Mouse (Mus musculus) CH12.LX (cell line): ENCODE measurements around the gene Wsb2. TPM values are rescaled to one million over a fixed set of nuclear protein-coding genes. Genes with fewer than 3 reads are reported as not detected.
"Not testable (repeated sequence)": the region's sequence is repeated elsewhere in the genome, so short reads cannot be mapped to it uniquely, and the experiment has no call there.

Experiments
- DNase-seq: peaks from one replicate; pipeline ENCODE4 v3.0.0-alpha.2; 2013; ENCODE audit errors: extremely low read depth
- H3K27ac ChIP-seq: 2 replicates; pipeline ENCODE4 v1.5.1; 2012; ENCODE audit warnings: low read depth, mild to moderate bottlenecking, control low read depth, moderate library complexity; ENCODE audit not compliant: insufficient read depth
- H3K27me3 ChIP-seq: replicated peaks from 2 replicates; pipeline ENCODE3; 2012; ENCODE audit warnings: inconsistent platforms
- H3K36me3 ChIP-seq, 2 experiments: replicated peaks in 1 of 2; 2 replicates each; pipeline versions ENCODE3 to v1.6.1; 2012; ENCODE audit warnings: inconsistent platforms in 1 of 2, low read length in 1 of 2, mild to moderate bottlenecking in 1 of 2, mixed read lengths in 1 of 2, moderate library complexity in 1 of 2; ENCODE audit not compliant: control insufficient read depth in 1 of 2, insufficient read depth in 1 of 2
- H3K4me1 ChIP-seq, 2 experiments: 2 replicates each; pipeline ENCODE4 v1.6.1; 2012; ENCODE audit warnings: inconsistent platforms in 1 of 2, moderate library complexity in 1 of 2; ENCODE audit not compliant: insufficient read depth in 2 of 2, control insufficient read depth in 1 of 2
- H3K4me2 ChIP-seq: 2 replicates; pipeline ENCODE4 v1.6.1; 2012; ENCODE audit warnings: low read depth, mild to moderate bottlenecking, control low read depth; ENCODE audit not compliant: poor library complexity, insufficient read depth, severe bottlenecking
- H3K4me3 ChIP-seq, 3 experiments: fragments of 150-350 bp in 1 of 3; sonication (generic) in 1 of 3; replicated peaks in 1 of 3; 2 replicates each; pipeline versions ENCODE3 to v1.5.1; 2011 to 2012; ENCODE audit warnings: low read depth in 2 of 3, low read length in 2 of 3, mild to moderate bottlenecking in 2 of 3, moderate library complexity in 2 of 3, control low read depth in 1 of 3, improper control_type of control experiment in 1 of 3, inconsistent platforms in 1 of 3, mixed read lengths in 1 of 3; ENCODE audit not compliant: poor library complexity in 1 of 3
- H3K79me2 ChIP-seq: replicated peaks from 2 replicates; pipeline ENCODE4 v1.6.1; 2012; ENCODE audit warnings: mild to moderate bottlenecking, moderate library complexity; ENCODE audit not compliant: control insufficient read depth, poor library complexity, insufficient read depth, severe bottlenecking; ENCODE audit errors: extremely low read depth
- H3K9ac ChIP-seq: 2 replicates; pipeline ENCODE4 v1.6.1; 2012; ENCODE audit warnings: low read depth, mild to moderate bottlenecking, control low read depth, moderate library complexity; ENCODE audit not compliant: insufficient read depth
- H3K9me3 ChIP-seq: replicated peaks from 2 replicates; pipeline ENCODE3; 2012; ENCODE audit warnings: low read length, inconsistent platforms, mixed read lengths
- BHLHE40 ChIP-seq: IDR thresholded peaks from 2 replicates; pipeline ENCODE4 v1.6.1; 2011; ENCODE audit warnings: mild to moderate bottlenecking, low read depth, low read length, improper control_type of control experiment
- CHD1 ChIP-seq: IDR thresholded peaks from 2 replicates; pipeline ENCODE4 v1.6.1; 2012; ENCODE audit warnings: low read depth, low read length, improper control_type of control experiment, inconsistent platforms
- CHD2 ChIP-seq: IDR thresholded peaks from 2 replicates; pipeline ENCODE4 v1.6.1; 2011; ENCODE audit warnings: low read length, improper control_type of control experiment
- CTCF ChIP-seq, 2 experiments: IDR thresholded peaks in 1 of 2; conservative IDR thresholded peaks in 1 of 2; 2 replicates each; pipeline ENCODE4 v1.5.1; 2011 to 2012; ENCODE audit warnings: low read depth in 2 of 2, low read length in 2 of 2, improper control_type of control experiment in 1 of 2, inconsistent platforms in 1 of 2, mild to moderate bottlenecking in 1 of 2, moderate library complexity in 1 of 2
- E2F4 ChIP-seq: IDR thresholded peaks from 2 replicates; pipeline ENCODE4 v1.6.1; 2011; ENCODE audit warnings: low read depth, low read length, improper control_type of control experiment; ENCODE audit not compliant: insufficient replicate concordance
- ELF1 ChIP-seq: IDR thresholded peaks from 2 replicates; pipeline ENCODE4 v1.6.1; 2014; ENCODE audit warnings: low read depth, mild to moderate bottlenecking, inconsistent platforms, low read length, improper control_type of control experiment
- GABPA ChIP-seq: IDR thresholded peaks from 2 replicates; pipeline ENCODE4 v1.6.1; 2012; ENCODE audit warnings: low read depth, low read length, improper control_type of control experiment, inconsistent platforms; ENCODE audit not compliant: insufficient replicate concordance
- JUN ChIP-seq: IDR thresholded peaks from 2 replicates; pipeline ENCODE4 v1.6.1; 2011; ENCODE audit warnings: low read depth, mild to moderate bottlenecking, low read length, improper control_type of control experiment, moderate library complexity; ENCODE audit not compliant: insufficient read depth
- KAT2A ChIP-seq: IDR thresholded peaks from 2 replicates; pipeline ENCODE4 v1.6.1; 2012; ENCODE audit warnings: low read length, improper control_type of control experiment, inconsistent platforms; ENCODE audit not compliant: insufficient replicate concordance
- MAZ ChIP-seq: IDR thresholded peaks from 2 replicates; pipeline ENCODE4 v1.6.1; 2012; ENCODE audit warnings: low read depth, mild to moderate bottlenecking, inconsistent platforms, low read length, improper control_type of control experiment, moderate library complexity
- NRF1 ChIP-seq: IDR thresholded peaks from 2 replicates; pipeline ENCODE4 v1.6.1; 2014; ENCODE audit warnings: low read depth, mild to moderate bottlenecking, inconsistent platforms, low read length, improper control_type of control experiment, moderate library complexity
- PAX5 ChIP-seq: IDR thresholded peaks from 2 replicates; pipeline ENCODE4 v1.6.1; 2012; ENCODE audit warnings: low read length, inconsistent platforms, mixed read lengths
- RAD21 ChIP-seq: IDR thresholded peaks from 2 replicates; pipeline ENCODE4 v1.6.1; 2011; ENCODE audit warnings: low read depth, mild to moderate bottlenecking, low read length, improper control_type of control experiment, moderate library complexity
- SMC3 ChIP-seq: IDR thresholded peaks from 2 replicates; pipeline ENCODE4 v1.6.1; 2011; ENCODE audit warnings: low read depth, low read length, improper control_type of control experiment
- USF2 ChIP-seq: conservative IDR thresholded peaks from 2 replicates; pipeline ENCODE4 v1.6.1; 2011; ENCODE audit warnings: low read depth, low read length, improper control_type of control experiment
- ZC3H11A ChIP-seq: IDR thresholded peaks from 2 replicates; pipeline ENCODE4 v1.6.1; 2012; ENCODE audit warnings: low read depth, mild to moderate bottlenecking, inconsistent platforms, low read length, improper control_type of control experiment
- dilution Hi-C: fragments of 300-500 bp; cut with MboI; formaldehyde crosslinking; loops from 2 replicates; pipeline ENCODE4 v1.14.3; 2020; ENCODE audit warnings: low sequenced_read_pairs; ENCODE audit not compliant: extremely low pct_unique_long_range_greater_than_20kb, extremely low pct_ligation_motif_present
- in situ Hi-C: fragments of 300-500 bp; cut with MboI; formaldehyde crosslinking; loops from 3 replicates; pipeline ENCODE4 v1.14.3; 2019; ENCODE audit warnings: low sequenced_read_pairs, low pct_ligation_motif_present, low pct_unique_long_range_greater_than_20kb, mixed read lengths
- polyA plus RNA-seq: library from polyadenylated mRNA; unstranded; fragments of >175 nt; gene quantifications from 2 replicates; pipeline ENCODE4 v1.2.1, GENCODE M21; 2012; ENCODE audit warnings: low read depth; ENCODE audit not compliant: insufficient read length
- total RNA-seq, 2 experiments: library from RNA; depleted of rRNA; stranded (reverse); fragments of 300-350 nt in 1 of 2; fragments of >200 nt in 1 of 2; gene quantifications; 2 replicates each; pipeline ENCODE4 v1.2.3; 2012 to 2014

Gene Wsb2
- total and polyA plus RNA-seq, 3 experiments: 36.1 to 44.2 (median 41.7) TPM

DNA sequence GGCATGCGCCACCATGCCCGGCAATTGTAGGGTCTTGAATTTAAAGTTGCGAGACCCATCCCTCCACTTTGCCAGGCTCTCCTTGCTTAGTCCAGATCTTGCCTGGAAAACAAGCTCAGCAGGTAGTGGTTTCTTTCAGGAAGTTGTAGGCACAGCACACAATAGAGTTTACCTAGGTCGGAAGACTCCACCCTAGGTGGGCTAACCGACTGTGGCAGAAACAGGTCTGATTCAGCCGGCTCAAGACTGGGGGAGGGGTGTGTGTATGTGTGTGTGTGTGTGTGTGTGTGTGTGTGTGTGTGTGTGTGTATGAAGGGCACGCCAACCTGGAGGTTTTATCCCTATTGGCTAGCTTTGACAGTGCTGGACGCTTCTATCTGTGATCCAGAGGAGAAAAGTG lies 46.5 kb downstream of the Wsb2 start:
- no peaks in the 10 kb centered on the region for H3K36me3 ChIP-seq
- H3K9me3 ChIP-seq: peaks cover 9% of the 10 kb centered on the region
- no peak overlapping the region for H3K4me2 ChIP-seq
- no peaks in the 10 kb centered on the region for H3K79me2 ChIP-seq
- H3K4me1 ChIP-seq: no peaks in the 10 kb centered on the region
- DNase-seq: no peak
- H3K27ac ChIP-seq: no peak overlapping the region
- in situ Hi-C loops (no loop called here), dilution Hi-C loops (no loop called here)
- no peak overlapping the region for H3K4me3 ChIP-seq
- H3K9ac ChIP-seq: no peak overlapping the region
- TF ChIP-seq JUN (no peak), SMC3 (no peak), KAT2A (no peak), CHD1 (no peak), E2F4 (no peak), MAZ (no peak), GABPA (no peak), PAX5 (no peak), CHD2 (no peak), NRF1 (no peak), RAD21 (no peak), ELF1 (no peak), USF2 (no peak), ZC3H11A (no peak)
- no peaks in the 10 kb centered on the region for H3K27me3 ChIP-seq

DNA sequence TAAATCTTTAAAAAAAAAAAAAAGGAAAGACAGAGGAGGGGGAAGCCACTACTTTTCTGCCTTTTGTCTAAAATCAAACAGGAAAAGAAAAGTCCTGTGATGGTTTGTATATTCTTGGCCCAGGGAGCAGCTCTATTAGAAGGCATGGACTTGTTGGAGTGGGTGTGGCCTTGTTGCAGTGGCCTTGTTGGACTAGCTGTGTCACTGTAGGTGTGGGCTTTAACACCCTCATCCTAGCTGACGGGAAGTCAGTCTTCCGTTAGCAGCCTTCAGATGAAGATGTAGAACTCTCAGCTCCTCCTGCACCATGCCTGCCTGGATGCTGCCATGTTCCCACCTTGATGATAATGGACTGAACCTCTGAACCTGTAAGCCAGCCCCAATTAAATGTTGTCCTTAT lies 47.6 kb downstream of the Wsb2 start:
- dilution Hi-C loops, H3K36me3 ChIP-seq, H3K9me3 ChIP-seq, in situ Hi-C loops, H3K27ac ChIP-seq, H3K4me1 ChIP-seq, H3K79me2 ChIP-seq, DNase-seq, H3K27me3 ChIP-seq, H3K9ac ChIP-seq, H3K4me3 ChIP-seq, H3K4me2 ChIP-seq: not testable (repeated sequence)

DNA sequence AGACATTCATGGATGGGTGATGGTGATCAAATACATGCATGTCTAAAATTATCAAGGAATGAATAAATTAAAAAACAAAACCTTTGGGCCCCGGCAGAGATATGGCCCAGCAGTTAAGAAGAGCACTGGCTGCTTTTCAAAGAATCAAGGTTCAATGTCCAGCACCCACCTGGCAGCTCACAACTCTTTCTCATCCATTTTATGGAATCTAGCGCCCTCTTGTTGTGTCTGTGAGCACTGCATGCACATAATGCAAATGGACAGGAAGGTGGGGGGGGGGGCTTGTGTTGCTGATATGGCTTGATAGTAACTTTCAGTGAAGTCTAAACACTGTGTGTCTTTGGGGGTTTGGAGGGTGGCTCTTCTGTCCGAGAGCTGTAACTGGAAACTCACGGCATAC lies 51.1 kb downstream of the Wsb2 start:
- H3K36me3 ChIP-seq: no peaks in the 10 kb centered on the region
- TF ChIP-seq RAD21 (peak; percentile 73), MAZ (0 out of 2 replicates have a peak, but pooled peaks have one; percentile 46), CTCF (conservative IDR thresholded peaks at IDR 0.05 in 1 of 2, IDR thresholded peaks at IDR 0.05 in 1 of 2; ENCODE audit: low read depth in 2 of 2, low read length in 2 of 2) (peak in 1 of 2 experiments; percentile 74; a peak in 2 of 4 replicates), SMC3 (peak; percentile 64), BHLHE40 (no peak)
- TF ChIP-seq, all 38 proteins: peak for 4

More for the DNA sequence above, 51.1 kb downstream of the Wsb2 start:
- Histone ChIP-seq H3K4me3 (no peak overlapping the region), H3K9ac (no peak overlapping the region), H3K27ac (no peak overlapping the region), H3K4me2 (no peak overlapping the region), H3K79me2 (no peaks in the 10 kb centered on the region), H3K4me1 (peaks cover 0 to 2% of the 10 kb centered on the region in 2 experiments; a peak in 2 of 4 replicates), H3K9me3 (peaks cover 3% of the 10 kb centered on the region), H3K27me3 (peaks cover 6% of the 10 kb centered on the region)
- in situ Hi-C loops (no loop called here), dilution Hi-C loops (no loop called here)
- peak; percentile 53 for DNase-seq
